Mouse (Mus musculus): Measurements from ENCODE around the gene Wdr54. TPM values are rescaled to one million over a fixed set of nuclear protein-coding genes. Genes with fewer than 3 reads are reported as not detected.

The Wdr54 gene
- polyA plus RNA-seq, 1 experiment = 7.3 TPM

GRCm38 (mm10) chr6:83153038-83153437 is 3.2 kb downstream of the Wdr54 start:
- Histone ChIP-seq H3K9ac (ENCODE audit: low read depth, poor library complexity, severe bottlenecking) (no peak overlapping the region), H3K9me3 (replicated peaks; ENCODE audit: control insufficient read depth, insufficient read depth, low read length, poor library complexity, severe bottlenecking) (no peaks in the 10 kb centered on the region), H3K27me3 (ENCODE audit: control insufficient read depth, insufficient read depth, low read length, poor library complexity, severe bottlenecking) (no peaks in the 10 kb centered on the region), H3K36me3 (ENCODE audit: control insufficient read depth, insufficient read depth, low read length, poor library complexity, severe bottlenecking) (no peaks in the 10 kb centered on the region), H3K4me3 (ENCODE audit: low read depth, low read length) (no peak overlapping the region), H3K27ac (ENCODE audit: insufficient read depth, low read length) (no peak overlapping the region), H3K4me1 (ENCODE audit: control insufficient read depth, insufficient read depth, low read length) (no peaks in the 10 kb centered on the region)
- TF ChIP-seq POLR2A (IDR thresholded peaks at IDR 0.05; ENCODE audit: insufficient read depth, low read length) (no peak), CTCF (IDR thresholded peaks at IDR 0.05; ENCODE audit: low read depth, low read length) (no peak), EP300 (IDR thresholded peaks at IDR 0.05; ENCODE audit: insufficient read depth, low read depth, low read length) (no peak)

GRCm38 (mm10) chr6:83151721-83152120 is 4.5 kb downstream of the Wdr54 start:
- H3K9ac ChIP-seq (ENCODE audit: low read depth, poor library complexity, severe bottlenecking) = no peak overlapping the region

GRCm38 (mm10) chr6:83147280-83147679 is 8.9 kb downstream of the Wdr54 start:
- Histone ChIP-seq H3K27me3 (ENCODE audit: control insufficient read depth, insufficient read depth, low read length, poor library complexity, severe bottlenecking) (no peaks in the 10 kb centered on the region), H3K9ac (ENCODE audit: low read depth, poor library complexity, severe bottlenecking) (no peak overlapping the region), H3K36me3 (ENCODE audit: control insufficient read depth, insufficient read depth, low read length, poor library complexity, severe bottlenecking) (no peaks in the 10 kb centered on the region), H3K4me1 (ENCODE audit: control insufficient read depth, insufficient read depth, low read length) (no peaks in the 10 kb centered on the region), H3K27ac (ENCODE audit: insufficient read depth, low read length) (no peak overlapping the region), H3K9me3 (replicated peaks; ENCODE audit: control insufficient read depth, insufficient read depth, low read length, poor library complexity, severe bottlenecking) (no peaks in the 10 kb centered on the region), H3K4me3 (ENCODE audit: low read depth, low read length) (no peak overlapping the region)
- TF ChIP-seq POLR2A (IDR thresholded peaks at IDR 0.05; ENCODE audit: insufficient read depth, low read length) = no peak
- no peak for TF ChIP-seq EP300 (IDR thresholded peaks at IDR 0.05; ENCODE audit: insufficient read depth, low read depth, low read length)
- no peak for TF ChIP-seq CTCF (IDR thresholded peaks at IDR 0.05; ENCODE audit: low read depth, low read length)

More at GRCm38 (mm10) chr6:83151721-83152120, 4.5 kb downstream of the Wdr54 start:
- Histone ChIP-seq H3K36me3 (ENCODE audit: control insufficient read depth, insufficient read depth, low read length, poor library complexity, severe bottlenecking) (no peaks in the 10 kb centered on the region), H3K27me3 (ENCODE audit: control insufficient read depth, insufficient read depth, low read length, poor library complexity, severe bottlenecking) (no peaks in the 10 kb centered on the region), H3K27ac (ENCODE audit: insufficient read depth, low read length) (no peak overlapping the region), H3K9me3 (replicated peaks; ENCODE audit: control insufficient read depth, insufficient read depth, low read length, poor library complexity, severe bottlenecking) (no peaks in the 10 kb centered on the region), H3K4me1 (ENCODE audit: control insufficient read depth, insufficient read depth, low read length) (no peaks in the 10 kb centered on the region), H3K4me3 (ENCODE audit: low read depth, low read length) (no peak overlapping the region)
- no peak for TF ChIP-seq CTCF (IDR thresholded peaks at IDR 0.05; ENCODE audit: low read depth, low read length)
- TF ChIP-seq EP300 (IDR thresholded peaks at IDR 0.05; ENCODE audit: insufficient read depth, low read depth, low read length) = no peak
- no peak for TF ChIP-seq POLR2A (IDR thresholded peaks at IDR 0.05; ENCODE audit: insufficient read depth, low read length)

- Histone ChIP-seq H3K36me3 (ENCODE audit: control insufficient read depth, insufficient read depth, low read length, poor library complexity, severe bottlenecking) (no peaks in the 10 kb centered on the region), H3K9ac (ENCODE audit: low read depth, poor library complexity, severe bottlenecking) (peak overlapping the region; percentile 16; the same call in 1 of the 2 replicates), H3K4me3 (ENCODE audit: low read depth, low read length) (no peak overlapping the region), H3K9me3 (replicated peaks; ENCODE audit: control insufficient read depth, insufficient read depth, low read length, poor library complexity, severe bottlenecking) (no peaks in the 10 kb centered on the region), H3K4me1 (ENCODE audit: control insufficient read depth, insufficient read depth, low read length) (peaks cover 2% of the 10 kb centered on the region), H3K27me3 (ENCODE audit: control insufficient read depth, insufficient read depth, low read length, poor library complexity, severe bottlenecking) (no peaks in the 10 kb centered on the region), H3K27ac (ENCODE audit: insufficient read depth, low read length) (no peak overlapping the region)
- TF ChIP-seq POLR2A (IDR thresholded peaks at IDR 0.05; ENCODE audit: insufficient read depth, low read length) (no peak), EP300 (IDR thresholded peaks at IDR 0.05; ENCODE audit: insufficient read depth, low read depth, low read length) (no peak), CTCF (IDR thresholded peaks at IDR 0.05; ENCODE audit: low read depth, low read length) (no peak)
Observed at GRCm38 (mm10) chr6:83145805-83146204, 10.4 kb downstream of the Wdr54 start.

GRCm38 (mm10) chr6:83145209-83145608 is 11.0 kb downstream of the Wdr54 start:
- no peak for TF ChIP-seq POLR2A (IDR thresholded peaks at IDR 0.05; ENCODE audit: insufficient read depth, low read length)
- TF ChIP-seq CTCF (IDR thresholded peaks at IDR 0.05; ENCODE audit: low read depth, low read length) = no peak
- TF ChIP-seq EP300 (IDR thresholded peaks at IDR 0.05; ENCODE audit: insufficient read depth, low read depth, low read length) = no peak
- no peaks in the 10 kb centered on the region for H3K36me3 ChIP-seq (ENCODE audit: control insufficient read depth, insufficient read depth, low read length, poor library complexity, severe bottlenecking)
- no peak overlapping the region for H3K27ac ChIP-seq (ENCODE audit: insufficient read depth, low read length)
- H3K4me3 ChIP-seq (ENCODE audit: low read depth, low read length) = no peak overlapping the region
- no peaks in the 10 kb centered on the region for H3K27me3 ChIP-seq (ENCODE audit: control insufficient read depth, insufficient read depth, low read length, poor library complexity, severe bottlenecking)
- no peak overlapping the region for H3K9ac ChIP-seq (ENCODE audit: low read depth, poor library complexity, severe bottlenecking)
- H3K4me1 ChIP-seq (ENCODE audit: control insufficient read depth, insufficient read depth, low read length) = peaks cover 2% of the 10 kb centered on the region
- no peaks in the 10 kb centered on the region for H3K9me3 ChIP-seq (replicated peaks; ENCODE audit: control insufficient read depth, insufficient read depth, low read length, poor library complexity, severe bottlenecking)

- peak overlapping the region; percentile 4; the same call in 1 of the 2 replicates for H3K4me3 ChIP-seq (ENCODE audit: low read depth, low read length)
Observed at GRCm38 (mm10) chr6:83142886-83143285, 13.3 kb downstream of the Wdr54 start.

More at GRCm38 (mm10) chr6:83142886-83143285, 13.3 kb downstream of the Wdr54 start:
- Histone ChIP-seq H3K36me3 (ENCODE audit: control insufficient read depth, insufficient read depth, low read length, poor library complexity, severe bottlenecking) (no peaks in the 10 kb centered on the region), H3K9me3 (replicated peaks; ENCODE audit: control insufficient read depth, insufficient read depth, low read length, poor library complexity, severe bottlenecking) (no peaks in the 10 kb centered on the region), H3K27ac (ENCODE audit: insufficient read depth, low read length) (no peak overlapping the region), H3K9ac (ENCODE audit: low read depth, poor library complexity, severe bottlenecking) (0 out of 2 replicates have a peak overlapping the region, but pooled peaks have one; percentile 70), H3K4me1 (ENCODE audit: control insufficient read depth, insufficient read depth, low read length) (peaks cover 3% of the 10 kb centered on the region), H3K27me3 (ENCODE audit: control insufficient read depth, insufficient read depth, low read length, poor library complexity, severe bottlenecking) (no peaks in the 10 kb centered on the region)
- no peak for TF ChIP-seq CTCF (IDR thresholded peaks at IDR 0.05; ENCODE audit: low read depth, low read length)
- no peak for TF ChIP-seq POLR2A (IDR thresholded peaks at IDR 0.05; ENCODE audit: insufficient read depth, low read length)
- no peak for TF ChIP-seq EP300 (IDR thresholded peaks at IDR 0.05; ENCODE audit: insufficient read depth, low read depth, low read length)

All from ES-Bruce4 (cell line).